Mouse (Mus musculus): Measurements from ENCODE around the gene Rab19.

DNA sequence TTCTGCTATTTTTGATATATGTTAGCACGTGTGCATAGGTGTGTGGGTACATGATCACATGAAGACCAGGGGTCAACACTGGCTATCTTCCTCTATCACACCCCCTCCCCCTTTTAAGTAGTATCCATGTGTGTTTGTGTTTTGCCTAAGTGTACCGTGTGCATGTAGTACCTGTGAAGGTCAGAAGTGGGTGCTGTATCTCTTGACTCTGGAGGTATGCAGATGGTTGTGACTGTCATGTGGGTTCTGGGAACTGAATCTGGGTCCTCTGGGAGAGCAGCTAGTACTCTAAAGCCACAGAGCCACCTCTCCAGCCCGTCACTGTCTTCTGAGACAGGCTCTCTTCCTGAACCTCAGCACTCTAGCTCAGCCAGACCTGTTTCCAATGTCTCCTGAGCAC is 46.1 kb upstream of the Rab19 start:
- TF ChIP-seq CTCF (IDR thresholded peaks at IDR 0.05 in 2 of 3, conservative IDR thresholded peaks at IDR 0.05 in 1 of 3; ENCODE audit: control insufficient read depth in 1 of 3, insufficient read depth in 1 of 3, low read depth in 2 of 3, low read length in 3 of 3, poor library complexity in 1 of 3, severe bottlenecking in 1 of 3) = peak in 2 of 3 experiments; percentile 11 to 20; a peak in 2 of 6 replicates
- TF ChIP-seq MAX (IDR thresholded peaks at IDR 0.05; ENCODE audit: low read length) = no peak
- no peak for TF ChIP-seq ZNF384 (IDR thresholded peaks at IDR 0.05; ENCODE audit: low read depth, low read length)
- TF ChIP-seq EP300 (IDR thresholded peaks at IDR 0.05; ENCODE audit: low read depth in 1 of 2, low read length in 2 of 2) = no peak
- TF ChIP-seq POLR2A (IDR thresholded peaks at IDR 0.05; ENCODE audit: control insufficient read depth in 1 of 2, insufficient read depth in 1 of 2, low read depth in 1 of 2, low read length in 2 of 2, poor library complexity in 1 of 2) = no peak
- TF ChIP-seq POLR2AphosphoS5 (IDR thresholded peaks at IDR 0.05; ENCODE audit: borderline replicate concordance, low read depth, low read length) = no peak
- no peak for TF ChIP-seq NELFE (IDR thresholded peaks at IDR 0.05; ENCODE audit: low read depth, low read length)
- no peak for TF ChIP-seq ETS1 (IDR thresholded peaks at IDR 0.05; ENCODE audit: low read depth, low read length)
- no peak for TF ChIP-seq ZC3H11A (IDR thresholded peaks at IDR 0.05; ENCODE audit: low read depth, low read length)
- no peak for TF ChIP-seq USF1 (IDR thresholded peaks at IDR 0.05; ENCODE audit: low read depth, low read length)
- TF ChIP-seq MAFK (IDR thresholded peaks at IDR 0.05; ENCODE audit: borderline replicate concordance, low read depth, low read length) = no peak
- no peak for TF ChIP-seq ZKSCAN1 (IDR thresholded peaks at IDR 0.05; ENCODE audit: low read depth, low read length)
- TF ChIP-seq USF2 (IDR thresholded peaks at IDR 0.05; ENCODE audit: borderline replicate concordance in 1 of 2, insufficient read depth in 1 of 2, low read depth in 1 of 2, low read length in 2 of 2) = no peak
- TF ChIP-seq MXI1 (IDR thresholded peaks at IDR 0.05; ENCODE audit: low read depth, low read length) = no peak

Measured in MEL (cell line).